Mouse (Mus musculus): ENCODE results near the gene Adam21. TPM values are rescaled to one million over a fixed set of nuclear protein-coding genes. Genes with fewer than 3 reads are reported as not detected.
A peak's percentile ranks its signal among the peaks of the same experiment; 100 is the strongest.

Adam21 gene
- 0.30 and 0.38 TPM in 2 replicates for polyA plus RNA-seq (2012; rRNA removed)

- no peak within 1 kb of the TSS for H3K27ac ChIP-seq (ENCODE audit: insufficient read depth, low read length)
- H3K4me1 ChIP-seq (ENCODE audit: control insufficient read depth, insufficient read depth, low read length) = no peaks in the 10 kb centered on the region
- no peak within 1 kb of the TSS for H3K4me3 ChIP-seq (ENCODE audit: insufficient read depth, low read length)
- TF ChIP-seq POLR2A (IDR thresholded peaks at IDR 0.05; ENCODE audit: extremely low read depth, insufficient read depth, low read length) (no peak), CTCF (IDR thresholded peaks at IDR 0.05; ENCODE audit: extremely low read depth, insufficient read depth, low read length) (no peak)
Observed at GRCm38 (mm10) chr12:81568374-81568773, at the start of gene Adam21. TSS of gene Adam21 (minus strand) at chr12:81568474.

- Histone ChIP-seq H3K4me1 (ENCODE audit: control insufficient read depth, insufficient read depth, low read length) (peaks cover 2% of the 10 kb centered on the region), H3K27ac (ENCODE audit: insufficient read depth, low read length) (peak overlapping the region; percentile 61; the same call in 1 of the 2 replicates), H3K4me3 (ENCODE audit: insufficient read depth, low read length) (no peak overlapping the region)
- no peak for TF ChIP-seq CTCF (IDR thresholded peaks at IDR 0.05; ENCODE audit: extremely low read depth, insufficient read depth, low read length)
Observed at GRCm38 (mm10) chr12:81616980-81617379, 48.7 kb upstream of the Adam21 start.

GRCm38 (mm10) chr12:81615807-81616206 is 47.5 kb upstream of the Adam21 start:
- Histone ChIP-seq H3K27ac (ENCODE audit: insufficient read depth, low read length) (no peak overlapping the region), H3K4me3 (ENCODE audit: insufficient read depth, low read length) (no peak overlapping the region), H3K4me1 (ENCODE audit: control insufficient read depth, insufficient read depth, low read length) (peaks cover 2% of the 10 kb centered on the region)
- no peak for TF ChIP-seq POLR2A (IDR thresholded peaks at IDR 0.05; ENCODE audit: extremely low read depth, insufficient read depth, low read length)
- no peak for TF ChIP-seq CTCF (IDR thresholded peaks at IDR 0.05; ENCODE audit: extremely low read depth, insufficient read depth, low read length)

GRCm38 (mm10) chr12:81609445-81609844 is 41.2 kb upstream of the Adam21 start:
- Histone ChIP-seq H3K4me3 (ENCODE audit: insufficient read depth, low read length) (no peak overlapping the region), H3K27ac (ENCODE audit: insufficient read depth, low read length) (no peak overlapping the region), H3K4me1 (ENCODE audit: control insufficient read depth, insufficient read depth, low read length) (no peaks in the 10 kb centered on the region)
- TF ChIP-seq CTCF (IDR thresholded peaks at IDR 0.05; ENCODE audit: extremely low read depth, insufficient read depth, low read length) = no peak
- no peak for TF ChIP-seq POLR2A (IDR thresholded peaks at IDR 0.05; ENCODE audit: extremely low read depth, insufficient read depth, low read length)

- H3K4me1 ChIP-seq (ENCODE audit: control insufficient read depth, insufficient read depth, low read length) = no peaks in the 10 kb centered on the region
- no peak overlapping the region for H3K4me3 ChIP-seq (ENCODE audit: insufficient read depth, low read length)
- TF ChIP-seq POLR2A (IDR thresholded peaks at IDR 0.05; ENCODE audit: extremely low read depth, insufficient read depth, low read length) (no peak), CTCF (IDR thresholded peaks at IDR 0.05; ENCODE audit: extremely low read depth, insufficient read depth, low read length) (no peak)
- no peak overlapping the region for H3K27ac ChIP-seq (ENCODE audit: insufficient read depth, low read length)
Observed at GRCm38 (mm10) chr12:81604995-81605784, 36.9 kb upstream of the Adam21 start.

GRCm38 (mm10) chr12:81596547-81597262 is 28.4 kb upstream of the Adam21 start:
- Histone ChIP-seq H3K27ac (ENCODE audit: insufficient read depth, low read length) (no peak overlapping the region), H3K4me3 (ENCODE audit: insufficient read depth, low read length) (no peak overlapping the region), H3K4me1 (ENCODE audit: control insufficient read depth, insufficient read depth, low read length) (no peaks in the 10 kb centered on the region)
- TF ChIP-seq POLR2A (IDR thresholded peaks at IDR 0.05; ENCODE audit: extremely low read depth, insufficient read depth, low read length) (no peak), CTCF (IDR thresholded peaks at IDR 0.05; ENCODE audit: extremely low read depth, insufficient read depth, low read length) (no peak)

- H3K4me3 ChIP-seq (ENCODE audit: insufficient read depth, low read length) = peak within 1 kb of the TSS; percentile 69
- H3K4me1 ChIP-seq (ENCODE audit: control insufficient read depth, insufficient read depth, low read length) = no peaks in the 10 kb centered on the region
- TF ChIP-seq POLR2A (IDR thresholded peaks at IDR 0.05; ENCODE audit: extremely low read depth, insufficient read depth, low read length) = no peak
- H3K27ac ChIP-seq (ENCODE audit: insufficient read depth, low read length) = no peak within 1 kb of the TSS
Observed at GRCm38 (mm10) chr12:81594902-81595671, 26.8 kb upstream of the Adam21 start, which contains the start of gene Med6. TSS of gene Med6 (minus strand) at chr12:81595008.

GRCm38 (mm10) chr12:81567931-81568330 is 343 bp downstream of the Adam21 start:
- TF ChIP-seq CTCF (IDR thresholded peaks at IDR 0.05; ENCODE audit: extremely low read depth, insufficient read depth, low read length) = no peak
- no peak for TF ChIP-seq POLR2A (IDR thresholded peaks at IDR 0.05; ENCODE audit: extremely low read depth, insufficient read depth, low read length)
- Histone ChIP-seq H3K4me3 (ENCODE audit: insufficient read depth, low read length) (no peak overlapping the region), H3K4me1 (ENCODE audit: control insufficient read depth, insufficient read depth, low read length) (no peaks in the 10 kb centered on the region), H3K27ac (ENCODE audit: insufficient read depth, low read length) (no peak overlapping the region)

GRCm38 (mm10) chr12:81564173-81564572 is 4.1 kb downstream of the Adam21 start:
- no peak for TF ChIP-seq POLR2A (IDR thresholded peaks at IDR 0.05; ENCODE audit: extremely low read depth, insufficient read depth, low read length)
- TF ChIP-seq CTCF (IDR thresholded peaks at IDR 0.05; ENCODE audit: extremely low read depth, insufficient read depth, low read length) = no peak
- H3K27ac ChIP-seq (ENCODE audit: insufficient read depth, low read length) = no peak overlapping the region
- no peaks in the 10 kb centered on the region for H3K4me1 ChIP-seq (ENCODE audit: control insufficient read depth, insufficient read depth, low read length)
- no peak overlapping the region for H3K4me3 ChIP-seq (ENCODE audit: insufficient read depth, low read length)
